Mouse (Mus musculus): ENCODE measurements around the gene Diaph3. TPM values are rescaled to one million over a fixed set of nuclear protein-coding genes. Genes with fewer than 3 reads are reported as not detected.

Diaph3 gene
- total and polyA plus RNA-seq, 3 experiments = 16.2 to 36.9 (median 17.5) TPM

GRCm38 (mm10) chr14:87064281-87064680 is 76.8 kb downstream of the Diaph3 start:
- Histone ChIP-seq H3K4me1 (ENCODE audit: control insufficient read depth in 1 of 2, insufficient read depth in 2 of 2) (no peaks in the 10 kb centered on the region), H3K4me3 (replicated peaks in 1 of 3; ENCODE audit: low read depth in 2 of 3, low read length in 2 of 3, poor library complexity in 1 of 3) (no peak overlapping the region), H3K9me3 (replicated peaks; ENCODE audit: low read length) (peaks cover 4% of the 10 kb centered on the region), H3K27me3 (replicated peaks) (no peaks in the 10 kb centered on the region), H3K9ac (ENCODE audit: insufficient read depth, low read depth) (no peak overlapping the region), H3K79me2 (replicated peaks; ENCODE audit: control insufficient read depth, extremely low read depth, insufficient read depth, poor library complexity, severe bottlenecking) (no peaks in the 10 kb centered on the region; the same call in 1 of the 2 replicates), H3K4me2 (ENCODE audit: insufficient read depth, low read depth, poor library complexity, severe bottlenecking) (no peak overlapping the region), H3K36me3 (replicated peaks in 1 of 2; ENCODE audit: control insufficient read depth in 1 of 2, insufficient read depth in 1 of 2, low read length in 1 of 2) (peaks cover 4 to 30% of the 10 kb centered on the region in 2 experiments), H3K27ac (ENCODE audit: insufficient read depth, low read depth) (no peak overlapping the region)
- no peak for DNase-seq (ENCODE audit: extremely low read depth)
- TF ChIP-seq KAT2A (IDR thresholded peaks at IDR 0.05; ENCODE audit: insufficient replicate concordance, low read length) (no peak), NRF1 (IDR thresholded peaks at IDR 0.05; ENCODE audit: low read depth, low read length) (no peak)
- in situ Hi-C loops (cut with MboI; ENCODE audit: low pct_ligation_motif_present, low pct_unique_long_range_greater_than_20kb, low sequenced_read_pairs) (no loop called here), dilution Hi-C loops (cut with MboI; ENCODE audit: extremely low pct_ligation_motif_present, extremely low pct_unique_long_range_greater_than_20kb, low sequenced_read_pairs) (no loop called here)

DNA sequence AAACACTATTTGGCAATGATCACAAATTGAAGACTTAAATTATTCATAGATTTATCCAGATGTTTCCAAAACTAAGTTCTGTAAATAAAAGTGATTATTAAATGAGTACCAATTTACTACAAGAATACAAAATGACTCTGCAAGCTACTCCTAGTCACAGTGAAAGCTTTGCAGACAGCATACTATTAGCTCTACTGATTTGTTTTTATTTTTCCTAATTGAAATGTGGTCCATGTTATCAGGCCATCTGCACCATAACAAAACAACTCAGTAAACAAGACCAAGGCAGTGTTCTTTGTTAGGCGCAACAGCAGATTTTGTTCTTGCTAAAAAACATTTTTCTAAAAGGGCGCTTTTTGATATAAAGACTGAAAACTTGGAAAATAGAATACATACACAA is 84.9 kb downstream of the Diaph3 start:
- H3K4me2 ChIP-seq (ENCODE audit: insufficient read depth, low read depth, poor library complexity, severe bottlenecking) = no peak overlapping the region
- no peaks in the 10 kb centered on the region for H3K79me2 ChIP-seq (replicated peaks; ENCODE audit: control insufficient read depth, extremely low read depth, insufficient read depth, poor library complexity, severe bottlenecking)
- H3K27ac ChIP-seq (ENCODE audit: insufficient read depth, low read depth) = no peak overlapping the region
- peaks cover 0 to 30% of the 10 kb centered on the region in 2 experiments for H3K36me3 ChIP-seq (replicated peaks in 1 of 2; ENCODE audit: control insufficient read depth in 1 of 2, insufficient read depth in 1 of 2, low read length in 1 of 2)
- H3K27me3 ChIP-seq (replicated peaks) = no peaks in the 10 kb centered on the region
- dilution Hi-C loops (cut with MboI; ENCODE audit: extremely low pct_ligation_motif_present, extremely low pct_unique_long_range_greater_than_20kb, low sequenced_read_pairs) (no loop called here), in situ Hi-C loops (cut with MboI; ENCODE audit: low pct_ligation_motif_present, low pct_unique_long_range_greater_than_20kb, low sequenced_read_pairs) (no loop called here)
- TF ChIP-seq ZNF384 (IDR thresholded peaks at IDR 0.05; ENCODE audit: low read depth, low read length) (no peak), JUN (IDR thresholded peaks at IDR 0.05; ENCODE audit: insufficient read depth, low read depth, low read length) (no peak), USF2 (conservative IDR thresholded peaks at IDR 0.05; ENCODE audit: low read depth, low read length) (no peak), SMC3 (IDR thresholded peaks at IDR 0.05; ENCODE audit: low read depth, low read length) (no peak), ZKSCAN1 (IDR thresholded peaks at IDR 0.05; ENCODE audit: borderline replicate concordance, low read depth, low read length) (no peak), MAZ (IDR thresholded peaks at IDR 0.05; ENCODE audit: low read depth, low read length) (no peak)
- DNase-seq (ENCODE audit: extremely low read depth) = no peak
- H3K4me1 ChIP-seq (ENCODE audit: control insufficient read depth in 1 of 2, insufficient read depth in 2 of 2) = peaks cover 3 to 9% of the 10 kb centered on the region in 2 experiments
- H3K9ac ChIP-seq (ENCODE audit: insufficient read depth, low read depth) = no peak overlapping the region
- no peak overlapping the region for H3K4me3 ChIP-seq (replicated peaks in 1 of 3; ENCODE audit: low read depth in 2 of 3, low read length in 2 of 3, poor library complexity in 1 of 3)
- H3K9me3 ChIP-seq (replicated peaks; ENCODE audit: low read length) = peaks cover 13% of the 10 kb centered on the region

DNA sequence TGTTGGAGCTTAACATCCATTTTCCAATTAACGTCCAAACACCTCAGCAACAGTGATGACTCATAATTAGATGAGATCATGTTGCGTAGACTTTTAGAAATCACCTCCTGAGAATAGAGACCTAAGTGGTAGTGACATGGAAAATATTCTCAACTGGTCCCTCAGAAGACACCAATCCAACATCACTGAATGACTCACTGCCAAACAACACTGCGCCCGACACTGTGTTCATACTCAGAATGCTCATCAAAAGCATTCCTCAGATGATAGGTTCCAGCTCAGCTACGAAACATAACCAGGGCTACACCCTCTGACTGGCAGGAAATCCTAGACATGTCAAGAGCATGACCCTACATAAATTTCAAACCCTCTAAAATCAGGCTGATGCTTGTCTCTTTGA is 89.8 kb downstream of the Diaph3 start:
- H3K4me3 ChIP-seq (replicated peaks in 1 of 3; ENCODE audit: low read depth in 2 of 3, low read length in 2 of 3, poor library complexity in 1 of 3) = no peak overlapping the region
- peaks cover 0 to 24% of the 10 kb centered on the region in 2 experiments for H3K36me3 ChIP-seq (replicated peaks in 1 of 2; ENCODE audit: control insufficient read depth in 1 of 2, insufficient read depth in 1 of 2, low read length in 1 of 2)
- peaks cover 13% of the 10 kb centered on the region for H3K9me3 ChIP-seq (replicated peaks; ENCODE audit: low read length)
- H3K4me1 ChIP-seq (ENCODE audit: control insufficient read depth in 1 of 2, insufficient read depth in 2 of 2) = peaks cover 4 to 14% of the 10 kb centered on the region in 2 experiments
- dilution Hi-C loops (cut with MboI; ENCODE audit: extremely low pct_ligation_motif_present, extremely low pct_unique_long_range_greater_than_20kb, low sequenced_read_pairs) (no loop called here), in situ Hi-C loops (cut with MboI; ENCODE audit: low pct_ligation_motif_present, low pct_unique_long_range_greater_than_20kb, low sequenced_read_pairs) (no loop called here)
- no peaks in the 10 kb centered on the region for H3K27me3 ChIP-seq (replicated peaks)
- H3K4me2 ChIP-seq (ENCODE audit: insufficient read depth, low read depth, poor library complexity, severe bottlenecking) = 0 out of 2 replicates have a peak overlapping the region, but pooled peaks have one; percentile 11
- peak; percentile 68 for DNase-seq (ENCODE audit: extremely low read depth)
- no peaks in the 10 kb centered on the region for H3K79me2 ChIP-seq (replicated peaks; ENCODE audit: control insufficient read depth, extremely low read depth, insufficient read depth, poor library complexity, severe bottlenecking)
- no peak for TF ChIP-seq CHD2 (IDR thresholded peaks at IDR 0.05; ENCODE audit: low read length)
- TF ChIP-seq ETS1 (conservative IDR thresholded peaks at IDR 0.05; ENCODE audit: low read depth, low read length) = peak; percentile 71
- no peak for TF ChIP-seq TBP (conservative IDR thresholded peaks at IDR 0.05; ENCODE audit: low read depth, low read length)
- no peak for TF ChIP-seq CHD1 (IDR thresholded peaks at IDR 0.05; ENCODE audit: low read depth, low read length)
- peak; percentile 95 for TF ChIP-seq JUND (conservative IDR thresholded peaks at IDR 0.05; ENCODE audit: low read depth, low read length)
- peak; percentile 79 for TF ChIP-seq JUN (IDR thresholded peaks at IDR 0.05; ENCODE audit: insufficient read depth, low read depth, low read length)
- TF ChIP-seq USF1 (IDR thresholded peaks at IDR 0.05; ENCODE audit: low read depth, low read length) = no peak
- peak; percentile 87 for TF ChIP-seq EP300 (IDR thresholded peaks at IDR 0.05; ENCODE audit: low read length)
- TF ChIP-seq IRF4 (IDR thresholded peaks at IDR 0.05; ENCODE audit: low read depth, low read length) = peak; percentile 89
- TF ChIP-seq MEF2A (IDR thresholded peaks at IDR 0.05; ENCODE audit: borderline replicate concordance, low read depth, low read length) = peak; percentile 55; the same call in 1 of the 2 replicates
- no peak for TF ChIP-seq MXI1 (IDR thresholded peaks at IDR 0.05; ENCODE audit: low read depth, low read length)
- H3K27ac ChIP-seq (ENCODE audit: insufficient read depth, low read depth) = no peak overlapping the region
- no peak overlapping the region for H3K9ac ChIP-seq (ENCODE audit: insufficient read depth, low read depth)
